Mouse (Mus musculus) heart, adult 18-20 months (tissue): Measurements from ENCODE around the gene Smgc. TPM values are rescaled to one million over a fixed set of nuclear protein-coding genes. Genes with fewer than 3 reads are reported as not detected.
"Not testable (repeated sequence)": the region's sequence is repeated elsewhere in the genome, so short reads cannot be mapped to it uniquely, and the experiment has no call there.

Experiments used
- DNase-seq, 2 experiments: peaks; one replicate each; pipeline ENCODE4 v3.0.0; 2021 to 2022; ENCODE audit warnings: mixed read lengths in 1 of 2
- long read RNA-seq, 2 experiments: library from polyadenylated mRNA; stranded (forward); transcript quantifications; one replicate each; pipeline ENCODE4 v2.0.0; 2021
- total RNA-seq, 2 experiments: library from RNA; stranded (reverse); gene quantifications; 2 replicates each; pipeline ENCODE4 v1.2.3; 2021

Gene Smgc
- total RNA-seq, result not detected
- long read RNA-seq, experiment 1, result 0 reads
- long read RNA-seq, experiment 2, result 0 reads

DNA sequence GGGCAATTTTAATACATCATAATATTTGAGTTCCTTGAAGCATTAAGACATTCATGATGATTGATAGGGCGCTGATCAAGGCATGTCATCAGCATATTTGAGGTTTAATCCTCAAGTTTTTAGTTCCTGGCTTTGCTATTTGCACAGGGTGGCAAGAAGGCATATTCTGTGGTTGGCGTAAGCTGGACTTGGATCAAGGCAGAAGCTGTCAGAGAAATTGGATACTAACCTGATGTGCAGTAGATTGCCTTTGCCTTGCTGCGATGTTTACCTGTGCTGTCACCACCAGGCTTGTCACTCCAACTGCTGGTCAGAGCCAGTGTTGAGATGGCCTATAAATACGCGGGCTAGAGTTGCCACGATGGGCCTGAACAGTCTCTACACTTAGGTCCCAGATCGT, at the start of gene Smgc:
Smgc (plus strand) TSS at position 301 of the 400 bp plus-strand sequence.
- no peak for DNase-seq

DNA sequence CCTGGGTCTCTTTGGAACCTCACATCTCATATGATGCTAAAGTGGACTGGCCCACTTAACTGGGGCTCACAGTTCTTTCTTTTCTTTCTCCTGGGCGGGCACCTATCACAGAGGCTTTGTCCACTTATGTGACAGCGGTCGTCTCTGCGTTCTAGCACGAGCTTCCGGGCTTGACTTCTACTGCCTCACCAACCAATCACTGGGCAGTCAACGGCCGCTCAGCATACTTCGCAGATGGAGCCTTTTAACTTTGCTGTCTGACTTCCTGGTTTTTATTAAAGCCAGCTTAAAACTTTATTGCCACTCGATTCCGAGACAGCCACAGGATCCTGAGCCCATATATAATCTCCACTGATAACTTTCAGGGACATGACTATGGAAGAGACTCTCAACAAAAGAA, 49.7 kb upstream of the Smgc start:
- DNase-seq, result no peak

DNA sequence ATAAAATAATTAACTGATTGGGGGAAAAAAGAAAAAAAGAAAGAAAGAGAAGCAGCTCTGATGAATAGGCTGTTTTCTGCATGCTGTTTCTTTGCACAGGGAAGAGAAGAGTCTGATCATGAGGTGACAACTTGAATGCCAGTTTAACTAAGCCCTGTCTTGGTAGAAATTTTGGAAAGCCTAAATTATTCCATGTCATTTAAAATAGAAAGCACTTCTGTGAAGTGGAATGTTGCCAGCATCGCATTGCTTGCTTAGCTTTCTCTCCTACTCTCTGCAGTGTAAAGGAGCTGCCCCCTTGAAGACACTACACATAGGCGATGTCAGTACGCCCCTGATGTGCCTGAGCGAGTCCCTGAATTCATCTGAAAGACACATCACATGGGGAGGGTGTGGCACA, 31.6 kb upstream of the Smgc start:
- no peak for DNase-seq

DNA sequence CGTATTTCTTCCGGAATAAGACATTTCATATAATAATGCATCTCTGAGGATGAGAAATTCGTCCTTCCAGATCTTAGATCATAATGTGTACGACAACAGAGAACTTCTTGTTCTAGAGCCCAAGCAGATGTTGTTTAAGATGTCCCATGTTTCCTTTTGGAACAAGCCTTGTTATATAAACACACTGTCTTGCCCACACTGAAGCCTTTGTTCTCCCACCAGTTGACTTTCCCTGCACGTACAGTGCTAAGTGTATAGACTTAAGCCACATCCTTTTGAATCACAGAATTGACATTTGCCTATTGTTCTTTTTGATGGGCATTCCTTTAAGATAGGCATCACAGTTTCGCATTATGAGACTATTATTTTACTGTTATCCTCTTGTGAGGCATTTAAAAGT, 2.7 kb upstream of the Smgc start:
- DNase-seq, result no peak

DNA sequence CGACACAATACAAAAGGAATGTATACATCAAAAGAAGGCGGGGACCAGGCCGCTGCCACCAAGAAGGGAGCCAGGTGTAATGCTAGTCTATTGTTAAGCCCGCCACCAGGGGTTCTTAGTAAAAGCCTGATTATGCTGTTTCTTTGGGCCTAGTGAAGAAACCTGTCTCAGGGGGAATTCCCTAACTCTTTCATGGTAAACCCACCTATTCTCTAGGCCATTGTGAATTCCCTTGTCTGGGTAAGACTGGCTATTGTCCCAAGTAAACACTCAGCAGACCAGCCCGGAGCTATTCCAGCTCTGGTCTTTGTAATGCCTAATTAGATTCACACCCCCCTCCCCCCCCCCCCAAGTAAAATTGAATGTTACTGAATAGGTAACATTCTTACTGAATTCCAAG, 26.1 kb downstream of the Smgc start:
- DNase-seq, result not testable (repeated sequence)

DNA sequence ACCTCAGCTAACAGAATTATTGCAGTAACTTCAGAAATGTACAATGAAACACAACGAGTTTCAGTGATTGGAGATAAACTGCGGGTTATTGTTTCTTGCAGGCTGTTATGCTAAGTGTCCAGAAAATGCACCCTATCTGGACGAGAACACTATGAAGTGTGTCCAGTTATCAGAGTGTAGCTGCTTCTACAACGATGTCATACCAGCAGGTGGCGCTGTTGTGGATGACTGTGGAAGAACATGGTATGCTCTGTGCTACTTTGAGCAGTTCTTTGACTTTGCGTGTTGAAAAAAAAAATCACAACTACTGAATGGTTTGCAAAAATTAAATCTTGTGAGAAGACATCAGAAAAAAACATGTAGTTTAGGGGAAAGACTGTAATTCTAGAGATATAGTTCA, 62.2 kb downstream of the Smgc start:
- peak in 1 of 2 experiments; percentile 11 for DNase-seq

DNA sequence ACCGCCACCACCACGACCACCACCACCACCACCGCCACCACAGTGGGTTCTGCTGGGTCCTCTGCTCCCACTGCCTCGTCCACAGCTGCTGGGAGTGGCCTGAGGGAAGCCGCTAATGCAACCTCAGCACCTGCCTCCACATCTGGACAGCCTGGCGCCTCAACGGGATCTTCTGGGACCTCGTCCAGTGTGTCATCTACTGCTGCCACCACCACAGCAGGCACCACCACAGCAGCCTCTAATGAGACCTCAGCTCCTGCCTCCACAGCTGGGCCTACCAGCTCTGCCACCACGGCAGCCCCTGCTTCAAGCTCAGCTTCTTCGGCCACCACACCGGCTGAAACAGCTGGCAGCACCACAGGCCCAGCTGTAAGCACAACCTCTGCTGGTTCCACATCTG, 69.0 kb downstream of the Smgc start:
- DNase-seq, result peak; percentile 17 to 30

Other genes with a start within 250 kb of the Smgc start
- gene Lrrk2, start 165.1 kb upstream of the Smgc start, total RNA-seq, result 10 to 100 TPM; 10.3 to 11.3 TPM
- gene Cntn1, start 212.9 kb downstream of the Smgc start, total RNA-seq, result under 1 TPM in 1 of 2 experiments, not detected in 1; 0.10 TPM